Mouse (Mus musculus) thymus, postnatal 14 days (tissue): ENCODE results near the gene Anks1b.

Experiments
- DNase-seq: peaks from one replicate; pipeline ENCODE4 v3.0.0; 2021

Gene Anks1b

GRCm38 (mm10) chr10:89873146-89873950 is at the start of gene Anks1b:
Gene Anks1b, plus strand, starts transcription at chr10:89873509.
- DNase-seq, result peak; percentile 7

- DNase-seq, result peak; percentile 57
These were observed 49.4 kb upstream of the Anks1b start for GRCm38 (mm10) chr10:89823906-89824305.

- DNase-seq, result no peak
These were observed 46.4 kb upstream of the Anks1b start for GRCm38 (mm10) chr10:89826896-89827295.

- DNase-seq, result peak; percentile 14
These were observed 41.0 kb upstream of the Anks1b start for GRCm38 (mm10) chr10:89832334-89832733.

GRCm38 (mm10) chr10:89833166-89833565 is 40.1 kb upstream of the Anks1b start:
- DNase-seq, result no peak

GRCm38 (mm10) chr10:89837476-89837875 is 35.8 kb upstream of the Anks1b start:
- no peak for DNase-seq

GRCm38 (mm10) chr10:89838834-89839233 is 34.5 kb upstream of the Anks1b start:
- no peak for DNase-seq

GRCm38 (mm10) chr10:89850951-89851350 is 22.4 kb upstream of the Anks1b start:
- DNase-seq, result no peak

GRCm38 (mm10) chr10:89855251-89855875 is 17.9 kb upstream of the Anks1b start:
- DNase-seq, result no peak

GRCm38 (mm10) chr10:89856286-89856685 is 17.0 kb upstream of the Anks1b start:
- DNase-seq, result no peak

GRCm38 (mm10) chr10:89868211-89868610 is 5.1 kb upstream of the Anks1b start:
- no peak for DNase-seq

GRCm38 (mm10) chr10:89868836-89869235 is 4.5 kb upstream of the Anks1b start:
- DNase-seq, result no peak

- no peak for DNase-seq
These were observed 686 bp upstream of the Anks1b start for GRCm38 (mm10) chr10:89872501-89873145.

GRCm38 (mm10) chr10:89874036-89874435 is 727 bp downstream of the Anks1b start:
- DNase-seq, result no peak

GRCm38 (mm10) chr10:89883561-89883960 is 10.3 kb downstream of the Anks1b start:
- no peak for DNase-seq

GRCm38 (mm10) chr10:89902720-89903337 is 29.5 kb downstream of the Anks1b start:
- DNase-seq, result no peak

- no peak for DNase-seq
These were observed 38.6 kb downstream of the Anks1b start for GRCm38 (mm10) chr10:89911889-89912288.

GRCm38 (mm10) chr10:89913174-89913573 is 39.9 kb downstream of the Anks1b start:
- no peak for DNase-seq

- no peak for DNase-seq
These were observed 43.8 kb downstream of the Anks1b start for GRCm38 (mm10) chr10:89917141-89917540.

GRCm38 (mm10) chr10:89921965-89922364 is 48.7 kb downstream of the Anks1b start:
- DNase-seq, result no peak

- no peak for DNase-seq
These were observed 68.9 kb downstream of the Anks1b start for GRCm38 (mm10) chr10:89942180-89942579.

- DNase-seq, result no peak
These were observed 73.5 kb downstream of the Anks1b start for GRCm38 (mm10) chr10:89946636-89947349.

GRCm38 (mm10) chr10:89974361-89974760 is 101.1 kb downstream of the Anks1b start:
- no peak for DNase-seq
